In the genomic region with DNA sequence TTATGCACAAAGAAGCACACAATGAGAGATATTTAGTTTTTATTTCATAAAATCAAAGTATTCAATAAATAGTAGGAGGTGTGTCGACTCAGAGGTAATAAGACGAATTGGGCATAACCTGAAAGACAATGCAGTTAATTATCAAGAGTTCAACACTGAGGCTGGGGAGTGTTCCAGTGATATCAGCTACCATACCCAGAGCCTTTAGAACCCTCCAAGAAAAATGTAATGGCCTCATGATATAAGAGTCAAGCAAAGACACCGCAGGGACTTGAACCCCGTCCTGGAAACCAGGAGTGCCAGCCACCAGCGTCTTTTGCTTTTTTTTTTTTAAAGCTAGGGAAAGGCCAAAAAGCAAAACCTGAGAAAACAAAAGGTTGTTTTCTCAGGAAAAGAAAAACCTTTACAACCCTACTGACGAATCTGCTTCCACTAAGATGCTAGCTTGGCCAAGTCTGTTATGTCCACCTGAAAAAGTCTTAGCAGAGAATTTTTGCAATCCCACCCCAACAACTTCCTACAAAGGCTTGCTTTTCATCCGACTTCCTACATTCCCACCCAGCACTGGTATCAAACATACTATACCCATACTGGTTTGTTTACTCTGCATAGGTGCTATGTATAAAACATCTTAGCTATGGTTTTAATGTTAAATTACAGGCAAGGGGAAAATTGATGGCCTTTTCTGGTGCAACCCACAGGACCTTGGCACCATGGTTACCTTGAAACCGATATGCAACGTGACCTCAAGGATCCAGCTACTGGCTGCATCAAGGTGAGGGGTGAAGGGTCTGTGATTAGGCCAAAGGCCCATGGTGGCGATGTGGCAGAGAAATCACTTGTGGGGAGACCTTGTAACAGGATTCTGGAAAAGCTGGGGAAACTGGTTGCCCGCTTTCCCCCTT, we compare ENCODE assay signal across 8 mouse cellular contexts. TPM values are rescaled to one million over a fixed set of nuclear protein-coding genes. Genes with fewer than 3 reads are reported as not detected.
DNase-seq lines count a peak whose midpoint lies in the region; ATAC-seq and TF ChIP-seq lines count a peak whose summit lies in the region.

No protein-coding gene starts in this region.

- intact Hi-C loops in heart, postnatal 36 days (cut with DNase I) = no loop called here

- peak overlapping the region; percentile 86 for H3K4me3 ChIP-seq in heart, embryonic 10.5 days
- peak overlapping the region; percentile 92 for H3K4me3 ChIP-seq in E14TG2a.4 (replicated peaks; ENCODE audit: low read length)
- H3K4me3 ChIP-seq in forebrain, embryonic 13.5 days = peak overlapping the region; percentile 98
- peak overlapping the region; percentile 94 for H3K4me3 ChIP-seq in liver, embryonic 13.5 days (replicated peaks)

- TF ChIP-seq CTCF in E14TG2a.4 (conservative IDR thresholded peaks at IDR 0.05; ENCODE audit: low read length) = no peak

- peaks cover 19% of the 10 kb centered on the region for H3K4me1 ChIP-seq in heart, embryonic 10.5 days
- H3K4me1 ChIP-seq in E14TG2a.4 (replicated peaks; ENCODE audit: low read depth, low read length) = peaks cover 38% of the 10 kb centered on the region
- H3K4me1 ChIP-seq in forebrain, embryonic 13.5 days = peaks cover 42% of the 10 kb centered on the region
- H3K4me1 ChIP-seq in liver, embryonic 13.5 days (replicated peaks) = peaks cover 60% of the 10 kb centered on the region

- no peaks in the 10 kb centered on the region for H3K27me3 ChIP-seq in heart, embryonic 10.5 days (ENCODE audit: insufficient read depth, poor library complexity, severe bottlenecking)
- no peaks in the 10 kb centered on the region for H3K27me3 ChIP-seq in E14TG2a.4 (ENCODE audit: insufficient read depth, low read length)
- H3K27me3 ChIP-seq in forebrain, embryonic 13.5 days = no peaks in the 10 kb centered on the region
- no peaks in the 10 kb centered on the region for H3K27me3 ChIP-seq in liver, embryonic 13.5 days

- WGBS in heart, embryonic 10.5 days = 73% methylated on average over 11 of the region's 11 CpGs
- 69% methylated on average over 11 of the region's 11 CpGs for WGBS in forebrain, embryonic 13.5 days
- 65% methylated on average over 11 of the region's 11 CpGs for WGBS in liver, embryonic 13.5 days (ENCODE audit: insufficient replicate concordance)

- peak overlapping the region; percentile 38; the same call in 1 of the 2 replicates for H3K27ac ChIP-seq in heart, embryonic 10.5 days
- no peak overlapping the region; the same call in 1 of the 2 replicates for H3K27ac ChIP-seq in forebrain, embryonic 13.5 days
- peak overlapping the region; percentile 99 for H3K27ac ChIP-seq in liver, embryonic 13.5 days

- H3K36me3 ChIP-seq in heart, embryonic 10.5 days = peaks cover 62% of the 10 kb centered on the region
- peaks cover 64% of the 10 kb centered on the region for H3K36me3 ChIP-seq in E14TG2a.4 (ENCODE audit: insufficient read depth, low read length)
- H3K36me3 ChIP-seq in forebrain, embryonic 13.5 days (ENCODE audit: poor library complexity, severe bottlenecking) = peaks cover 44% of the 10 kb centered on the region
- peaks cover 59% of the 10 kb centered on the region for H3K36me3 ChIP-seq in liver, embryonic 13.5 days

- H3K4me2 ChIP-seq in forebrain, embryonic 13.5 days = peak overlapping the region; percentile 99
- peak overlapping the region; percentile 89 for H3K4me2 ChIP-seq in liver, embryonic 13.5 days

- H3K9ac ChIP-seq in forebrain, embryonic 13.5 days = peak overlapping the region; percentile 99
- H3K9ac ChIP-seq in liver, embryonic 13.5 days = peak overlapping the region; percentile 99

- ATAC-seq in forebrain, embryonic 13.5 days = no peak
- ATAC-seq in liver, embryonic 13.5 days (ENCODE audit: low read depth) = no peak

- no peaks in the 10 kb centered on the region for H3K9me3 ChIP-seq in heart, embryonic 10.5 days
- no peaks in the 10 kb centered on the region for H3K9me3 ChIP-seq in E14TG2a.4 (ENCODE audit: low read length)
- no peaks in the 10 kb centered on the region for H3K9me3 ChIP-seq in forebrain, embryonic 13.5 days (replicated peaks)
- no peaks in the 10 kb centered on the region for H3K9me3 ChIP-seq in liver, embryonic 13.5 days (replicated peaks)

- no peak for DNase-seq in heart, embryonic 10.5 days (ENCODE audit: low spot score)
- no peak for DNase-seq in heart, postnatal 36 days
- no peak for DNase-seq in liver, embryonic 13.5 days
- no peak for DNase-seq in frontal cortex, postnatal 25 days (ENCODE audit: low spot score in 2 of 2)
- DNase-seq in frontal cortex, adult 2 months (ENCODE audit: extremely low spot score in 1 of 2, low spot score in 1 of 2) = no peak
- no peak for DNase-seq in left cerebral cortex, adult 9 months (ENCODE audit: low spot score in 2 of 2)

RNA-seq across cellular contexts. Expression of gene Scyl1, which starts 24.7 kb away (rescaled TPM):
- 74.4 and 75.2 TPM in 2 replicates for polyA plus RNA-seq in heart, embryonic 10.5 days (2016; fragmentation: Nextera tagmentation; extraction: Ambion mirVana)
- 10 to 100 TPM; 69.0 to 72.9 TPM for total RNA-seq in heart, postnatal 36 days (2021)
- 56.4 and 62.6 TPM in 2 replicates for polyA plus RNA-seq in forebrain, embryonic 13.5 days (2015; fragmentation: Nextera tagmentation; extraction: Ambion mirVana)
- 25.2 and 27.5 TPM in 2 replicates for polyA plus RNA-seq in liver, embryonic 13.5 days (2015; fragmentation: Nextera tagmentation; extraction: Ambion mirVana)
- polyA plus RNA-seq in frontal cortex, adult 2 months (2012; rRNA removed) = 111 and 120 TPM in 2 replicates

RNA-seq across cellular contexts. Expression of gene Ltbp3, which starts 55.2 kb away (rescaled TPM):
- 4.2 and 4.3 TPM in 2 replicates for polyA plus RNA-seq in heart, embryonic 10.5 days (2016; fragmentation: Nextera tagmentation; extraction: Ambion mirVana)
- 10 to 100 TPM; 36.5 to 42.2 TPM for total RNA-seq in heart, postnatal 36 days (2021)
- 8.3 and 13.1 TPM in 2 replicates for polyA plus RNA-seq in forebrain, embryonic 13.5 days (2015; fragmentation: Nextera tagmentation; extraction: Ambion mirVana)
- polyA plus RNA-seq in liver, embryonic 13.5 days (2015; fragmentation: Nextera tagmentation; extraction: Ambion mirVana) = 1.1 and 2.7 TPM in 2 replicates
- polyA plus RNA-seq in frontal cortex, adult 2 months (2012; rRNA removed) = 81.5 and 87.8 TPM in 2 replicates
